Mouse (Mus musculus) kidney, adult 9 months (tissue): ENCODE measurements around the gene Thada.

Experiments used
- DNase-seq: peaks from one replicate; pipeline ENCODE4 v3.0.0; 2022

Gene Thada

GRCm38 (mm10) chr17:84141691-84142090 lies 324.3 kb downstream of the Thada start:
- peak; percentile 50 for DNase-seq

- peak; percentile 58 for DNase-seq
Observed at GRCm38 (mm10) chr17:84140822-84141507, 325.0 kb downstream of the Thada start.
